Mouse (Mus musculus): ENCODE measurements around the gene Klhl20. TPM values are rescaled to one million over a fixed set of nuclear protein-coding genes. Genes with fewer than 3 reads are reported as not detected.
"Not testable (repeated sequence)": the region's sequence is repeated elsewhere in the genome, so short reads cannot be mapped to it uniquely, and the experiment has no call there.

Klhl20 gene
- polyA plus RNA-seq, 1 experiment = 19.1 TPM

DNA sequence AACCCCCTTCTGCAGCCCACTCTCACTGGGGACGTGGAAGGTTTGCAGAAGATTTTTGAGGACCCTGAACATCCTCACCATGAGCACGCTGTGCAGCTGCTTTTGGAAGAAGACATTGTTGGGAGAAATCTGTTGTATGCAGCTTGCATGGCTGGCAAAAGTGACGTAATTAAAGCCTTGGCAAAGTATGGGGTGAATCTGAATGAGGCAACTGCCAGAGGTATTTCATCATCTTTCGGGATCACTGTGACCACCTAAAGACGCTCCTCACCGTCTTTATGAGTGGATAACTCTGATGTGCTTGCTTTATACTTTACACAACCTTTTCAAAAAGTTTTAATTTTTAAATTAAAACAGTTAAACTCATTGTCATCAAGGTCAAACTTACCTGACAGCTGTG lies 19.8 kb upstream of the Klhl20 start:
- no peak overlapping the region for H3K4me3 ChIP-seq (ENCODE audit: control insufficient read depth, insufficient read depth, low read length)
- no peak for TF ChIP-seq POLR2A (IDR thresholded peaks at IDR 0.05; ENCODE audit: control insufficient read depth, extremely low read depth, insufficient read depth, low read length, poor library complexity)
- TF ChIP-seq CTCF (IDR thresholded peaks at IDR 0.05; ENCODE audit: borderline replicate concordance, control insufficient read depth, extremely low read depth, insufficient read depth, low read length, poor library complexity) = no peak
- H3K27ac ChIP-seq (ENCODE audit: control insufficient read depth, insufficient read depth, low read length) = no peak overlapping the region
- no peaks in the 10 kb centered on the region for H3K27me3 ChIP-seq (ENCODE audit: control insufficient read depth, insufficient read depth, low read length)
- DNase-seq = no peak
- no peaks in the 10 kb centered on the region for H3K4me1 ChIP-seq (replicated peaks; ENCODE audit: control insufficient read depth, insufficient read depth, low read length)
- WGBS = 90% methylated on average over 6 of the region's 6 CpGs
- no peaks in the 10 kb centered on the region for H3K36me3 ChIP-seq (ENCODE audit: control insufficient read depth, insufficient read depth, low read length)

DNA sequence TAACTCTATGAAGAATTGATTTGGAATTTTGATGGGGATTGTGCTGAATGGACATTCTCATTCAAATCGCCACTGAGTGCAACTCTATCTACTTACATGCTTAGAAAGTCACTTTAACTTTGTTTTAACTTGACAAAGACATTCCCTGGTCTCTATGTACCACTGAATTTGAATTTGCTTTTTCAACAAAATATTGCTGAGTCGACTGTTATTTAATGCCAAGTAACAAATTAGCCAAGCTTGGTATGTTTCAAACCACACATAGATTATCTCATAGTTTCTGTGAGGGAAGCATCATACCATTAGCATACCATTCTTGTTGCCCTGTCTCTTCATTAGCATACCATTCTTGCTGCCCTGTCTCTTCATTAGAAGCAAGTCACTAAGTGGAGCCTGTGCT lies 16.6 kb upstream of the Klhl20 start:
- WGBS = 91% methylated on average over 2 of the region's 2 CpGs
- no peak overlapping the region for H3K4me3 ChIP-seq (ENCODE audit: control insufficient read depth, insufficient read depth, low read length)
- H3K4me1 ChIP-seq (replicated peaks; ENCODE audit: control insufficient read depth, insufficient read depth, low read length) = no peaks in the 10 kb centered on the region
- H3K27ac ChIP-seq (ENCODE audit: control insufficient read depth, insufficient read depth, low read length) = no peak overlapping the region
- DNase-seq = no peak
- TF ChIP-seq CTCF (IDR thresholded peaks at IDR 0.05; ENCODE audit: borderline replicate concordance, control insufficient read depth, extremely low read depth, insufficient read depth, low read length, poor library complexity) (no peak), POLR2A (IDR thresholded peaks at IDR 0.05; ENCODE audit: control insufficient read depth, extremely low read depth, insufficient read depth, low read length, poor library complexity) (no peak)
- no peaks in the 10 kb centered on the region for H3K36me3 ChIP-seq (ENCODE audit: control insufficient read depth, insufficient read depth, low read length)
- no peaks in the 10 kb centered on the region for H3K27me3 ChIP-seq (ENCODE audit: control insufficient read depth, insufficient read depth, low read length)

DNA sequence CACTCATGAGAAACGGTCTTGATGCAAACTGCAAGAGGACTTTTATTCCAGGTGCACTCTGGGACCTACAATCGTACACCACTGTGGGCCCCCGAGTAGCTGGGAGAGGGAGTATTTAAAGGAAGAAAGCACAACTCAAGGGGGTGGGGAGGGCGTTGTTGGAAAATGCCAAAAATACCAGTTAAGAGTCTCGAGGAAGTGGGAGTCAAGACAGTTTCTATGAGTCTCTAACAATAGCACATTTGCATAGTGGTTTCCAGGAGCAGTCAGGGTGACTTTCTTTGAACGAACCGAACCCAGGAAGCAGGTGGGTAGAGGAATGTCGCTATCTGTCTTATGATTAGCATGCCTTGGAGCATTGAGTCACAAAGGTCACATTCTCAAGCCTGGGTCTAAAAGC lies 14.3 kb upstream of the Klhl20 start:
- not testable (repeated sequence) for H3K4me1 ChIP-seq (replicated peaks; ENCODE audit: control insufficient read depth, insufficient read depth, low read length); H3K4me3 ChIP-seq (ENCODE audit: control insufficient read depth, insufficient read depth, low read length); H3K27me3 ChIP-seq (ENCODE audit: control insufficient read depth, insufficient read depth, low read length); H3K27ac ChIP-seq (ENCODE audit: control insufficient read depth, insufficient read depth, low read length); H3K36me3 ChIP-seq (ENCODE audit: control insufficient read depth, insufficient read depth, low read length); DNase-seq
- 79% methylated on average over 8 of the region's 8 CpGs for WGBS

DNA sequence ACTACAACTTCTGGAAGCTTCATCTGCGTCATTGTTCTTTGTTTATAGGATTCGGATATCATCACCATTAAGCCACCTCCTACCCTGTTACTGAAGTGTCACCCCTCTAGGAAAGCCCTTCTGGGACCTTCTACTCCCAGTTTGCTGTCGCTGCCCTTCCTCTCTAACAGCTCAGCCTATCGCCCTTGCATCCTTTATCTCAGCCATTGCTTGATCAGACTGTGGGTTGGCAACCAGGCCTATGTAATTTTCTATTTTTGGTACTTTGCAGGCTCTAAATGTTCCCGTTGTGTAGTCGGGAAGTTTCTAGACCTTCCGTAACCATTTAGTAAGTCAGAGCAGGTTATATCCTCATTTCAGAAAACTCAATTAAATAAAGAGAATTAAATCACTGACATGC lies 11.9 kb upstream of the Klhl20 start:
- no peaks in the 10 kb centered on the region for H3K36me3 ChIP-seq (ENCODE audit: control insufficient read depth, insufficient read depth, low read length)
- no peak for DNase-seq
- 95% methylated on average over 7 of the region's 7 CpGs for WGBS
- TF ChIP-seq CTCF (IDR thresholded peaks at IDR 0.05; ENCODE audit: borderline replicate concordance, control insufficient read depth, extremely low read depth, insufficient read depth, low read length, poor library complexity) (no peak), POLR2A (IDR thresholded peaks at IDR 0.05; ENCODE audit: control insufficient read depth, extremely low read depth, insufficient read depth, low read length, poor library complexity) (no peak)
- no peaks in the 10 kb centered on the region for H3K27me3 ChIP-seq (ENCODE audit: control insufficient read depth, insufficient read depth, low read length)
- no peak overlapping the region for H3K4me3 ChIP-seq (ENCODE audit: control insufficient read depth, insufficient read depth, low read length)
- H3K27ac ChIP-seq (ENCODE audit: control insufficient read depth, insufficient read depth, low read length) = no peak overlapping the region
- peaks cover 5% of the 10 kb centered on the region for H3K4me1 ChIP-seq (replicated peaks; ENCODE audit: control insufficient read depth, insufficient read depth, low read length)

DNA sequence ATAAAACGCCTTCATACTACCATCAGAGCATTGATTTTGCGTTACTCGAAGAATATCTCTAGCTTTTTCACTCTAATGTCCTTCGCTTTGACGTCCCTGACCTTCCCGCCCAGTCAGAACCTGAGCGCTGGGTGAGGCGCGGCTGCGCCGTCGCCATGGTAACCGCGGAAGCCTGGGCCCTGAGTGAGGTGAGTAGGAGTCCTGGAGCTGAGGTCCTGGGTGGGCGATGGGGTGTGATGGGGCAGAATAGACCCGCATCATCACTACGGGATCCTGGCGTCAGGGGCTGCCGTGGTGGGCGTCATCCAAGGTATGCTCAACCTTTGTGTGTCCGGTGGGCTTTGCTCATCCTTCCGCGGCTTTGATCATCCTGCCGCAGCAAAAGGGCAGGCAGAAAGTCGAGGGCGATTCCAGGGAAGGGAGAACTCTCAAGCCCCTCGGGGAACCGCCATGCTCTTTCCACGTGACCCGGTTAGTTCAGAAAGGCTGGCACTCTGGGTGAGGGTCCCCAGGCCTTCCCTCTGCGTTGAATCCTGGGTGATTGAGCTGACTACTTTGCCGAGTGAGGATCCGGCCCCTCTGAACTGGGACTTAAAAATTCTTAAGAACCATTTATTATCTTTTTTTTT lies 11.3 kb upstream of the Klhl20 start, which contains the start of gene Ankrd45:
Gene Ankrd45 (plus strand): TSS at position 161 of the 629 bp plus-strand sequence.
- peaks cover 5% of the 10 kb centered on the region for H3K4me1 ChIP-seq (replicated peaks; ENCODE audit: control insufficient read depth, insufficient read depth, low read length)
- DNase-seq = peak; percentile 34

DNA sequence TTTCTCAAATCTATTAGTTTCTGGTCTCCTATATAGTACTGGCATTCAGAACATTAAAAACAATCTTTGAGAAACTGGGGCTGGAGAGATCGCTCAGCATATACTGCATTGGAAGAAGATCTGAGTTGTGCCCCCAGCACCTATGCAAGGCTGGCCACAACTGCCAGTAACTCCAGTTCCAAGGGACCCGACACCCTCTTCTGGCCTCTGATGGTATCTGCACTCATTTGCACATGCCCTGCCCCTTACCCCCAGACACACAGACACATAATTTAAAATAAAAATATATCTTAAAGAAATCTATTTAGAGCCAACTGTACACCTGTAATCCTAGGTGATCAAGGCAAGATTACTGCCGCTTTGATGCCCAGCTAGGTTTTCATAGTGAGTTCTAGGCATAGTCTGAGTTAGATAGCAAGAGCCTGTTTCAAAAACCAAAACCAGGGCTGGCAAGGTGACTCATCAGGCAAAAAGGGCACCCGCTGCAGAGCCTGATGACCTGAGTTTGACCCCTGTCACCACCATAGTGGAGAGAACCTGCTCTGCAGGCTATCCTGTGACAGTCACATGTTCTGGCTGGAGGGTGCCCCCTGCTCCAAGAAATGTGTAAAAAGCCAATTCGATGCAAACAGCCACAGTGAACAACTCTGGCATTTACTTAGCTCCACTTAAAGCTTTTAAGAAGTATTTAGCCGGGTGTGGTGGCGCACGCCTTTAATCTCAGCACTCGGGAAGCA lies 8.9 kb upstream of the Klhl20 start:
- TF ChIP-seq POLR2A (IDR thresholded peaks at IDR 0.05; ENCODE audit: control insufficient read depth, extremely low read depth, insufficient read depth, low read length, poor library complexity) = no peak
- no peak for TF ChIP-seq CTCF (IDR thresholded peaks at IDR 0.05; ENCODE audit: borderline replicate concordance, control insufficient read depth, extremely low read depth, insufficient read depth, low read length, poor library complexity)
- no peaks in the 10 kb centered on the region for H3K36me3 ChIP-seq (ENCODE audit: control insufficient read depth, insufficient read depth, low read length)
- no peak overlapping the region for H3K4me3 ChIP-seq (ENCODE audit: control insufficient read depth, insufficient read depth, low read length)
- no peak for DNase-seq
- 91% methylated on average over 9 of the region's 9 CpGs for WGBS
- H3K4me1 ChIP-seq (replicated peaks; ENCODE audit: control insufficient read depth, insufficient read depth, low read length) = peaks cover 5% of the 10 kb centered on the region
- no peak overlapping the region for H3K27ac ChIP-seq (ENCODE audit: control insufficient read depth, insufficient read depth, low read length)
- H3K27me3 ChIP-seq (ENCODE audit: control insufficient read depth, insufficient read depth, low read length) = no peaks in the 10 kb centered on the region

More for the DNA sequence above, 11.3 kb upstream of the Klhl20 start, which contains the start of gene Ankrd45:
- no peak for TF ChIP-seq POLR2A (IDR thresholded peaks at IDR 0.05; ENCODE audit: control insufficient read depth, extremely low read depth, insufficient read depth, low read length, poor library complexity)
- TF ChIP-seq CTCF (IDR thresholded peaks at IDR 0.05; ENCODE audit: borderline replicate concordance, control insufficient read depth, extremely low read depth, insufficient read depth, low read length, poor library complexity) = no peak
- Histone ChIP-seq H3K4me3 (ENCODE audit: control insufficient read depth, insufficient read depth, low read length) (no peak within 1 kb of the TSS), H3K27ac (ENCODE audit: control insufficient read depth, insufficient read depth, low read length) (no peak within 1 kb of the TSS), H3K36me3 (ENCODE audit: control insufficient read depth, insufficient read depth, low read length) (no peaks in the 10 kb centered on the region), H3K27me3 (ENCODE audit: control insufficient read depth, insufficient read depth, low read length) (no peaks in the 10 kb centered on the region)
- WGBS = 22% methylated on average over 33 of the region's 33 CpGs

Data from thymus, adult 2 months (tissue).